Mouse (Mus musculus) splenic B cell, adult 2 months (primary cell): ENCODE data around the gene Cpvl.

Experiments
- DNase-seq: peaks from one replicate; pipeline ENCODE4 v3.0.0-alpha.2; 2011; ENCODE audit warnings: low read depth, low spot score
- H3K27me3 ChIP-seq: 2 replicates; pipeline ENCODE4 v1.6.1; 2012; ENCODE audit warnings: mild to moderate bottlenecking, low read length, moderate library complexity, mixed read lengths; ENCODE audit not compliant: control insufficient read depth, poor library complexity, insufficient read depth, severe bottlenecking
- H3K36me3 ChIP-seq: 2 replicates; pipeline ENCODE4 v1.6.1; 2012; ENCODE audit warnings: mild to moderate bottlenecking, low read length, moderate library complexity, mixed read lengths; ENCODE audit not compliant: control insufficient read depth, poor library complexity, insufficient read depth, severe bottlenecking

Cpvl gene

DNA sequence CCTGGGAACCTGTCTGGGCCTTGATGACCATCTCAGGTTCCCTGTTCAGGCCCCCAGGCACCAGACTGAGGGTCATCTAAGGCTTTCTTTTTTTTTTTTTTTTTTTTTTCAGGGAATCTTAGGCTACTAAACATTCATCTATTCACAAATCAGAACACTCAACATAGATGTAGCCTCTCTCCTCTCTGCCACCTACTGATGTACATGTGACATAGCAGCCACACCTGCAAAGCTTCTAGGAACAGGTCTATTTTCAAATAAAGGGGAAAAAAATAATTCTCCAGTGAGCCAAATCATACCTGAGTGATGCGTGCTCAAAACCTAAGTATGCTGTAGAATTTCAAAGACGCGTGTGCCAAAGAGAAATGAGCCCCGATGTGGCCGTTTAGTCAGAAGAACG is 106.6 kb downstream of the Cpvl start:
- H3K36me3 ChIP-seq = no peaks in the 10 kb centered on the region
- DNase-seq = no peak
- H3K27me3 ChIP-seq = no peaks in the 10 kb centered on the region

DNA sequence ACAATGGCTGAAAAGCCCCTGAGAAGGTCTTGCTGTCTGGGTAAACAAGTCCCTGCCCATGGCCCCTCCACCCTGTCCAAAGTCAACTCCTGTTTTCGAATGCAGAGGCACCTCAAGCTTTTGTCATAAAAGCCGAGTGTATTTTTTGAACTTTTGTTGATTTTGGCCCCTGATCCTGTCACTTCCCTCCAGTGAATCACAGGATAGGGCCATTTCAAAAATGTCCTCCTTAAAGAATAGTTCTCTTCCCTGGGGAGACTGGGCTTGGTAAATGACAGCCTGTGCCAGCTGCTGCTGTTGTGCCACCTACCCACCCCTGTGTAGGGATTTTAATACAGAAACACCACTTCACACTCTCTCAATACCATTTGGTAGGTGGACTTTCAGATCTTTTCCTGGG is 115.5 kb downstream of the Cpvl start:
- Histone ChIP-seq H3K27me3 (no peaks in the 10 kb centered on the region), H3K36me3 (no peaks in the 10 kb centered on the region)
- DNase-seq = no peak

DNA sequence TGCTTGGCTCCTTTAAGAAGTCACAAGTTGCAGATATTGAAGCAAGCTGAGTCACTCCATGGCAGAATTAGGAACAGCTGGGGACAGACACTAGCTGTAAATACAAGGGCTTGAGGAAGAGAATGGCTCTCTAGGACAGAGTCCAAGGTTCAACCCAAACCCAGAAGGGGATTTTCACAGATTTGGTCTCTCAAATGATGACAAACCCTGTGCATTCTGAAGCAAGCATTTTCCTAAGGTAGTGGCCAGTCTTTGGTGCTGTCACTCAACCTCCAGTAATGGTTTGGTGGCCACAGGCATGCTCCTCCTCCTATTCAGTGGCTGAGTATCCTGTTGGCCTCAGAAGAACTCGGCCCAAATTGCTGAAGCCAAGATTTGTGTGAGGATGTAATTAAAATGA is 119.4 kb downstream of the Cpvl start:
- no peaks in the 10 kb centered on the region for H3K36me3 ChIP-seq
- no peak for DNase-seq
- no peaks in the 10 kb centered on the region for H3K27me3 ChIP-seq

DNA sequence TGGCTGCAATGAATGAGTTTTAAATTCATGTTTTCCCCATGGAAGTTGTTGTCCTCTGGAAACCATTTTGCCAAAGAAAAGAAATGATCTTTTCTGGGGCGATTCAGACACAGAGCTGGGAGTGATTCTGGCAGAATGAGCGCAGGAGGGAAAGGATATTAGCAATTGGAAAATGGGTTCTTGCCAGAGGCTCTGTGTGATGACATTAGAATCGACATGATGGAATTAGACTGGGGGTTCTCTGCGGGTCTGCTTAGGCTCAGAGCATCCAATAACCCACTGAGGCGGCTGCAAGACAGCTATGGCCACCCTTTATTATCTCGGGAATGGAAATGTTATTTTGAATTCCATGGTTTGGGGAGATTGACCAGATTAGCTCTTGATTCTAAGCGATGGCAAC is 120.6 kb downstream of the Cpvl start:
- Histone ChIP-seq H3K36me3 (no peaks in the 10 kb centered on the region), H3K27me3 (no peaks in the 10 kb centered on the region)
- DNase-seq = no peak

DNA sequence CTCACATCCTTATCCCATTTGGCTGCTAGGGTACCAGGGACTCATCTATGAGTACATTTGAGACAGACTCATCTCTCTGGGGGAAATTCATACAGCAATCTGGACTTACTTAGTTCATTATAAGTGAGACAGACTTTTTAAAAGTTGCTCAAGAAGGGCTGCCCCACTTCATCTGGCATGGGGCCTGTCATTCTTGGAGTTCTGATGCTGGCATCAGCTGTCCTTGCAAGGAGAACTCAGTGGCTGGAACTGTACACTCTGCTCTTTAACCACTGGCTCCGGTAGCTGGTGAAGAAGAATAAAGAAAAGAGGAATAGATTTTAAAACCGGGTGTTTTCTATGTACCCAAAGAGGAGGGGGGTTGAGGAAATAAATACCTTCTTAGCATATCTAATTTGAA is 121.7 kb downstream of the Cpvl start:
- DNase-seq = no peak
- Histone ChIP-seq H3K36me3 (no peaks in the 10 kb centered on the region), H3K27me3 (no peaks in the 10 kb centered on the region)

DNA sequence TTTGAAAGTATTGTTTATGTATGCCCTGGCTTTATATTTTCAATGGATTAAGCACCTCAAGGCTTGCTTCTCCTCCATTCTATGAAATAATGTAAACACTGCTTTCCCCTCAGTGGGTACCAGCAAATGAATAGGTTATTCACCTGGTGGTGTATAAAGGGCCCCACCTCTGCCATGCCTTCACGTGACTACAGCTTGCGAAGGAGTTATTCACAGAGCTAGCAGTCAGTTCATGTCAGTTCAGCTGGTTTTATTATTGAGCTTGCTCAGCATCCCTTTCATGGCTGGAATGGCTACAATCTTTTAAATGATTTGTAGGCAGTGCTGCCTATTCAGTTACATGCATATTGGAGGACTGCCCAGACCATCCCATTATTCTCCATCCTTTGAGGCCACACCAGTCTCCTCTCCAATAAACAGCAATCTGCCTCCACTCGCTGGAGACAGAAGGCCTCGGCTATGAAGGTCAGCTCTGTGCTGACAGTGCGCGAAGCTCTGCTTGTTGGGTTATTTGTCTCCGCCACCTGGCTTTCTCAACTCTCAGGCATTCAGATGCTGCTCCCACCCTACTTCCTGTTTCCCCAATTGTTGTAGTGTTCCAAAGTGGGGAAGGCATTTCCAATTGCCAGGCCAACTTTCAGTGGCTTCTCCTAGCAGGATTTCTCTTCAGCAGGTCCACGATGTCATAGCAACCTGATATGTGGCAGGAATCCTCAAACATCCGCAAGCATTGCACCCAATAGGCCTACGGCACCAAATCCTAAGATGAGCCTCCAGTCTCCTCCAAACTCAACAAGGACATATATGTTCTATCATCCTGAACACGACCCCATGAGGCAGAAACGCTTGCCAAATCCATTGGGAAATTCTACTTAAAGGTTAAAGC is 123.3 kb downstream of the Cpvl start:
- no peak for DNase-seq
- no peaks in the 10 kb centered on the region for H3K27me3 ChIP-seq
- no peaks in the 10 kb centered on the region for H3K36me3 ChIP-seq

DNA sequence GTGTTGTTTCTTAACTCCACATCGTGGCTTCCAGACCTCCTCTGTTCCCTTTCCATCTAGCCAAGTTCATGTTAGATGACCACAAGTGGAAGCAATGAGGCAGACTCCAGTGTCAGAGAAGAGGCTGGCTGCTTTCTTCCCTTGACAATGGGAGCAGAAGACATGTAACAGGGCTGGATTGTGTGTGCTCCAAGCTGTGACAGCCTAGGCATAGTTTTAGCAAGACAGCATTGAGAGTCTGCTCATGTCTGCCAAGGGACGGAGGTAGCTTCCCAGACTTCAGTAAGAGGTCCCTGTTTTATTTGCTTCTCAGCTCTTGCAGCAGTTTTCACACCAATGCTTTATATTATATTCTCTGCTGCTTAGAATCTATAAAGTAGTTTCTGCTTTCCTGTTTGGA is 124.2 kb downstream of the Cpvl start:
- H3K27me3 ChIP-seq = no peaks in the 10 kb centered on the region
- no peak for DNase-seq
- H3K36me3 ChIP-seq = no peaks in the 10 kb centered on the region

DNA sequence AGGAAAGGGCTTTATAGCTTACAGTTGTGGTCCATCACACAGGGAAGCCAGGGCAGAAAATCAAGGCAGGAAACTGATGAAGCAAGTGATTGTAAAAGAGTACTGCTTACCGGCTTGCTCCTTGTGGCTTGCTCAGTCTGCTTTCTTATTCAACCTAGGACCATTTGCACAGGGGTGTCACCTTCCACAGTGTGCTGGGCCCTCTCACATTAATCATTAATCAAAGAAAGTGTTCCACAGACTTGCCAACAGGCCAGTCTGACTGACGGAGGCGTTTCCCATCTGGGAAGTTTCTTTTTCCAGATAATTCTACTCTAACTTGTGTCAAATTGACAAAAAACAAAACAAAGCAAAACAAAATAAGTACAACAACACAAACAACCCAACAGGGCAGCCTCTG is 124.9 kb downstream of the Cpvl start:
- Histone ChIP-seq H3K36me3 (no peaks in the 10 kb centered on the region), H3K27me3 (no peaks in the 10 kb centered on the region)
- DNase-seq = no peak

DNA sequence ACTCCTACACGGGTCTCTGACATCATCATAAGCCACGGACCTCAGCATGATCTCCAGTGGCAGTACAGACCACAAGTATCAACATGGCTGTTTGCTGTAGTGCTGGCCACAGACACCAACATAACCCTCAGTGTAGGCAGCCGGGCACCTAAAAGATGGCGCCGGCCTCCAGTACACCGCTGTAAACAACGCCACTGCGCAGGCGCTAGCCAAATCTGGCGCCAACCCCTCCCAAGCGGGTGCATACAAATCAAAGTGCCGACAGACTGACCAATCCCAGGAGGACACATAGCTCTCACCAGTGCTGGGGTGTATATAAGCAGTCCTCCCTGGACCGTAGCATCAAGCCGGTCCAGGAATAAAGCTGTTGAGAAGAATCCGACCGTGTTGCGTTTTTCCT is 133.8 kb downstream of the Cpvl start:
- no peaks in the 10 kb centered on the region for H3K27me3 ChIP-seq

DNA sequence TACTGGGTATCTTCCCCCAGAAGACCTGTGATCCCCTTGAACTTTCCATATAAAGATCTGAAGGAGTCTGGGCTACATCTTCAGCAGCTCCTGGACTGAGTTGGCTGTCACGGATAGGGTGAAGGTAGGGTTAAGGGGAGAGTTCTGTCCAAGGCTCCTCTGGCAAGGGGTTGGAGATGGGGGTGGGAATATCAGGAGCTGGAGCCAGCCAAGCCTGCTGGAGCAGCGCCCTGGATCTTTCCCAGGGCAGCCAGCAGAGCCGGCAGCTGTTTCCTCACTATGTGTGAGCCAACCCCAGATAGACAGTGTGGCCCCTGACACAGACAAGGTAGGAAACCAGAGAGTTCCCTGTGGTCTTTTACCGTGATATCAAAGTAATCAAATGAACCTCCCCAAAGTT is 153.3 kb downstream of the Cpvl start:
- Histone ChIP-seq H3K27me3 (no peaks in the 10 kb centered on the region; the same call in 1 of the 2 replicates), H3K36me3 (no peaks in the 10 kb centered on the region)
- no peak for DNase-seq

More for the DNA sequence above, 133.8 kb downstream of the Cpvl start:
- no peaks in the 10 kb centered on the region for H3K36me3 ChIP-seq
- DNase-seq = no peak
